11 mouse cellular contexts compared by ENCODE assay signal in the genomic region with DNA sequence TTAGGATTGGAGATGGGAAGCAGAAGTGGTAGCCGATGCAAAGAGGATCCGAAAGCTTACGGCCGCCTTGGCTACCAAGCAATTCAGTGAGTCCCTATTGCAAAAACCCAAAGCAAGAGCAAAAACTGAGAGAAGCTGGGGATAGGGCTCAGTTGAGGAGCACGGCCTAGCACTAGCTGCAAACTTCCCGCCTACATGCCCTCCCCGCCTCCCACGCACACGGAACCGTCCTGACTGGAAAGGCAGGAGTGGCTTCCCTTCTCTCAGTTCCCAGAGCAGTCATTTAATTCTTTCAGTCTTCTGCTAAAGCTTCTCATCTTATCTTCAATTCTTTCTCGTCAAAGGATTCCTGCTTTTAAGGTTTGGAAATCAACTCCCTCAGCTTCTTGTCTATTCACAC. TPM values are rescaled to one million over a fixed set of nuclear protein-coding genes. Genes with fewer than 3 reads are reported as not detected.
DNase-seq lines count a peak whose midpoint lies in the region; ATAC-seq and TF ChIP-seq lines count a peak whose summit lies in the region.
"Had no signal": no experiment of that assay in that cellular context is flagged by ENCODE, and none has a peak within 500 bp of the region (broad histone marks: within the 10 kb centered on the region; RNA-seq: fewer than 3 reads in every experiment).

No protein-coding gene starts in this region.

- no peak for DNase-seq in kidney, adult 9 months
- no peak for DNase-seq in MEL (ENCODE audit: low read depth, low spot score)
- no peak for DNase-seq in thymus, postnatal 25 days

- peak overlapping the region; percentile 69; the same call in 1 of the 2 replicates for H3K4me2 ChIP-seq in kidney, embryonic 15.5 days
- H3K4me2 ChIP-seq in liver, embryonic 12.5 days = peak overlapping the region; percentile 90
- no peak overlapping the region for H3K4me2 ChIP-seq in forebrain, embryonic 15.5 days (replicated peaks)

- H3K4me3 ChIP-seq in kidney, embryonic 15.5 days (replicated peaks) = 0 out of 2 replicates have a peak overlapping the region, but pooled peaks have one; percentile 10
- H3K4me3 ChIP-seq in E14TG2a.4 (replicated peaks; ENCODE audit: low read length) (peak overlapping the region; percentile 95), MEL (ENCODE audit: control insufficient read depth in 1 of 2, insufficient read depth in 1 of 2, low read depth in 2 of 2, low read length in 2 of 2) (peak overlapping the region; percentile 89 to 90)
- H3K4me3 ChIP-seq in liver, embryonic 12.5 days = no peak overlapping the region
- no peak overlapping the region for H3K4me3 ChIP-seq in forebrain, embryonic 15.5 days

- no peaks in the 10 kb centered on the region for H3K27me3 ChIP-seq in kidney, embryonic 15.5 days
- no peaks in the 10 kb centered on the region for H3K27me3 ChIP-seq in E14TG2a.4 (ENCODE audit: insufficient read depth, low read length)
- H3K27me3 ChIP-seq in MEL (ENCODE audit: control insufficient read depth in 1 of 2, insufficient read depth in 2 of 2, low read length in 2 of 2) = no peaks in the 10 kb centered on the region
- H3K27me3 ChIP-seq in liver, embryonic 12.5 days (replicated peaks) = no peaks in the 10 kb centered on the region
- no peaks in the 10 kb centered on the region for H3K27me3 ChIP-seq in forebrain, embryonic 15.5 days
- H3K27me3 ChIP-seq: embryonic facial prominence, embryonic 13.5 days; hindbrain, embryonic 15.5 days had no signal

- H3K36me3 ChIP-seq in kidney, embryonic 15.5 days = 0 out of 2 replicates have a peak, but pooled peaks cover under 1% of the 10 kb centered on the region
- H3K36me3 ChIP-seq in E14TG2a.4 (ENCODE audit: insufficient read depth, low read length) (no peaks in the 10 kb centered on the region), MEL (ENCODE audit: control insufficient read depth in 1 of 2, insufficient read depth in 2 of 2, low read length in 2 of 2) (peaks cover 0 to 6% of the 10 kb centered on the region in 2 experiments; a peak in 2 of 4 replicates)
- no peaks in the 10 kb centered on the region for H3K36me3 ChIP-seq in liver, embryonic 12.5 days
- H3K36me3 ChIP-seq in forebrain, embryonic 15.5 days = no peaks in the 10 kb centered on the region
- H3K36me3 ChIP-seq: hindbrain, embryonic 15.5 days had no signal

- no peak for TF ChIP-seq POLR2A in MEL (IDR thresholded peaks at IDR 0.05; ENCODE audit: control insufficient read depth in 1 of 2, insufficient read depth in 1 of 2, low read depth in 1 of 2, low read length in 2 of 2, poor library complexity in 1 of 2)

- TF ChIP-seq CTCF in E14TG2a.4 (conservative IDR thresholded peaks at IDR 0.05; ENCODE audit: low read length) (no peak), MEL (IDR thresholded peaks at IDR 0.05 in 2 of 3, conservative IDR thresholded peaks at IDR 0.05 in 1 of 3; ENCODE audit: control insufficient read depth in 1 of 3, insufficient read depth in 1 of 3, low read depth in 2 of 3, low read length in 3 of 3, poor library complexity in 1 of 3, severe bottlenecking in 1 of 3) (no peak)

- WGBS in kidney, embryonic 15.5 days = 66% methylated on average over 11 of the region's 11 CpGs
- 72% methylated on average over 11 of the region's 11 CpGs for WGBS in liver, embryonic 12.5 days (ENCODE audit: insufficient replicate concordance)
- WGBS in forebrain, embryonic 15.5 days = 93% methylated on average over 11 of the region's 11 CpGs

- H3K9me3 ChIP-seq in kidney, embryonic 15.5 days (replicated peaks) = no peaks in the 10 kb centered on the region
- H3K9me3 ChIP-seq in E14TG2a.4 (ENCODE audit: low read length) (no peaks in the 10 kb centered on the region), MEL (replicated peaks; ENCODE audit: insufficient read depth, low read length) (no peaks in the 10 kb centered on the region)
- no peaks in the 10 kb centered on the region for H3K9me3 ChIP-seq in liver, embryonic 12.5 days (replicated peaks)
- H3K9me3 ChIP-seq in forebrain, embryonic 15.5 days = no peaks in the 10 kb centered on the region
- H3K9me3 ChIP-seq: embryonic facial prominence, embryonic 13.5 days; hindbrain, embryonic 15.5 days had no signal

- 0 out of 4 replicates have a peak, but pooled peaks have one; percentile 8 to 16 for TF ChIP-seq EP300 in MEL (IDR thresholded peaks at IDR 0.05; ENCODE audit: low read depth in 1 of 2, low read length in 2 of 2)

- peaks cover 19% of the 10 kb centered on the region for H3K4me1 ChIP-seq in kidney, embryonic 15.5 days
- H3K4me1 ChIP-seq in E14TG2a.4 (replicated peaks; ENCODE audit: low read depth, low read length) = peaks cover 26% of the 10 kb centered on the region
- peaks cover 3 to 4% of the 10 kb centered on the region in 2 experiments; a peak in 3 of 4 replicates for H3K4me1 ChIP-seq in MEL (ENCODE audit: control insufficient read depth in 1 of 2, insufficient read depth in 2 of 2, low read length in 2 of 2)
- peaks cover 30% of the 10 kb centered on the region for H3K4me1 ChIP-seq in liver, embryonic 12.5 days
- peaks cover 13% of the 10 kb centered on the region for H3K4me1 ChIP-seq in forebrain, embryonic 15.5 days

- peak overlapping the region; percentile 71 for H3K27ac ChIP-seq in kidney, embryonic 15.5 days
- peak overlapping the region; percentile 89 for H3K27ac ChIP-seq in MEL (ENCODE audit: control insufficient read depth, low read depth, low read length)
- H3K27ac ChIP-seq in liver, embryonic 12.5 days = peak overlapping the region; percentile 84
- no peak overlapping the region for H3K27ac ChIP-seq in forebrain, embryonic 15.5 days (replicated peaks)
- H3K27ac ChIP-seq: hindbrain, embryonic 15.5 days; macrophage had no signal

- peaks cover 7% of the 10 kb centered on the region for H3K79me2 ChIP-seq in MEL (ENCODE audit: control insufficient read depth, insufficient read depth, low read length, poor library complexity)

- TF ChIP-seq RAD21 in MEL (IDR thresholded peaks at IDR 0.05; ENCODE audit: low read depth, low read length) = no peak

- no peak for ATAC-seq in kidney, embryonic 15.5 days (replicated peaks; ENCODE audit: low FRiP score)
- no peak for ATAC-seq in liver, embryonic 12.5 days
- ATAC-seq in forebrain, embryonic 15.5 days (replicated peaks) = no peak
- ATAC-seq: activated CD4-positive, CD25-positive, alpha-beta regulatory T cell, adult 4 months had no signal

- H3K9ac ChIP-seq in kidney, embryonic 15.5 days = no peak overlapping the region
- peak overlapping the region; percentile 81 for H3K9ac ChIP-seq in MEL (ENCODE audit: control insufficient read depth, low read depth, low read length, poor library complexity, severe bottlenecking)
- H3K9ac ChIP-seq in liver, embryonic 12.5 days = no peak overlapping the region
- H3K9ac ChIP-seq in forebrain, embryonic 15.5 days (replicated peaks) = no peak overlapping the region

TF ChIP-seq in MEL, 35 proteins besides CTCF, POLR2A, EP300 and RAD21:
- TF ChIP-seq HCFC1 (IDR thresholded peaks at IDR 0.05; ENCODE audit: low read depth, low read length) (0 out of 2 replicates have a peak, but pooled peaks have one; percentile 0), NELFE (IDR thresholded peaks at IDR 0.05; ENCODE audit: low read depth, low read length) (peak; percentile 37), UBTF (IDR thresholded peaks at IDR 0.05; ENCODE audit: borderline replicate concordance, insufficient read depth, low read depth, low read length) (no peak), TBP (IDR thresholded peaks at IDR 0.05; ENCODE audit: low read depth, low read length) (peak; percentile 24; the same call in 1 of the 2 replicates), MXI1 (IDR thresholded peaks at IDR 0.05; ENCODE audit: low read depth, low read length) (no peak; the same call in 1 of the 2 replicates)

RNA-seq across cellular contexts. Expression of a gene that starts 1.5 kb away (rescaled TPM):
- 12.5 and 14.1 TPM in 2 replicates for polyA plus RNA-seq in kidney, embryonic 15.5 days (2015; fragmentation: Nextera tagmentation; extraction: Ambion mirVana)
- 2.7 TPM in 2 replicates for total RNA-seq in MEL (2012; rRNA removed)
- polyA plus RNA-seq in MEL (2012; ENCODE audit: insufficient read depth in 1 of 2, insufficient read length in 2 of 2, low read depth in 1 of 2, low replicate concordance in 2 of 2, missing spikeins in 1 of 2) = 1 to 10 TPM in 1 of 2 experiments, not detected in 1; 5.5 TPM
- polyA plus RNA-seq in liver, embryonic 12.5 days (2016; fragmentation: Nextera tagmentation; extraction: Ambion mirVana) = 5.0 and 5.7 TPM in 2 replicates
- polyA plus RNA-seq in forebrain, embryonic 15.5 days (2015; fragmentation: Nextera tagmentation; extraction: Ambion mirVana) = 10.1 and 11.1 TPM in 2 replicates

RNA-seq across cellular contexts. Expression of a gene that starts 1.7 kb away (rescaled TPM):
- 15.1 and 18.7 TPM in 2 replicates for polyA plus RNA-seq in kidney, embryonic 15.5 days (2015; fragmentation: Nextera tagmentation; extraction: Ambion mirVana)
- total RNA-seq in MEL (2012; rRNA removed) = 3.3 and 3.8 TPM in 2 replicates
- 100 to 1,000 TPM in 1 of 2 experiments, 1 to 10 TPM in 1; 4.5 to 131 TPM for polyA plus RNA-seq in MEL (2012; ENCODE audit: insufficient read depth in 1 of 2, insufficient read length in 2 of 2, low read depth in 1 of 2, low replicate concordance in 2 of 2, missing spikeins in 1 of 2)
- polyA plus RNA-seq in liver, embryonic 12.5 days (2016; fragmentation: Nextera tagmentation; extraction: Ambion mirVana) = 4.9 and 5.0 TPM in 2 replicates
- polyA plus RNA-seq in forebrain, embryonic 15.5 days (2015; fragmentation: Nextera tagmentation; extraction: Ambion mirVana) = 22.7 and 25.5 TPM in 2 replicates

Comparison
In these comparisons a context has a peak if more than half of its experiments do, and no peak if none do; other contexts are left out.
1. H3K4me3 ChIP-seq: peak in kidney, embryonic 15.5 days (single experiment), E14TG2a.4 (single experiment) and MEL (2 of 2); none in liver, embryonic 12.5 days (single experiment) and forebrain, embryonic 15.5 days (single experiment).